Mouse (Mus musculus): ENCODE measurements around the gene Rack1. TPM values are rescaled to one million over a fixed set of nuclear protein-coding genes. Genes with fewer than 3 reads are reported as not detected.
A peak's percentile ranks its signal among the peaks of the same experiment; 100 is the strongest.

Gene Rack1
- total and polyA plus RNA-seq, 3 experiments, result 376 to 5,815 (median 4,421) TPM

GRCm38 (mm10) chr11:48826752-48827096 lies 26.6 kb downstream of the Rack1 start:
- peak; percentile 70 for DNase-seq (ENCODE audit: low read depth, low spot score)
- H3K4me3 ChIP-seq (ENCODE audit: control insufficient read depth in 1 of 2, insufficient read depth in 1 of 2, low read depth in 2 of 2, low read length in 2 of 2), result peak overlapping the region; percentile 50 to 67
- H3K27ac ChIP-seq (ENCODE audit: control insufficient read depth, low read depth, low read length), result no peak overlapping the region
- no peaks in the 10 kb centered on the region; the same call in 1 of the 2 replicates for H3K79me2 ChIP-seq (ENCODE audit: control insufficient read depth, insufficient read depth, low read length, poor library complexity)
- H3K4me1 ChIP-seq (ENCODE audit: control insufficient read depth in 1 of 2, insufficient read depth in 2 of 2, low read length in 2 of 2), result peaks cover 0 to 21% of the 10 kb centered on the region in 2 experiments; a peak in 2 of 4 replicates
- no peaks in the 10 kb centered on the region for H3K9me3 ChIP-seq (replicated peaks; ENCODE audit: insufficient read depth, low read length)
- TF ChIP-seq MAZ (IDR thresholded peaks at IDR 0.05; ENCODE audit: low read depth, low read length) (peak; percentile 26; the same call in 1 of the 2 replicates), RCOR1 (IDR thresholded peaks at IDR 0.05; ENCODE audit: low read depth, low read length) (0 out of 2 replicates have a peak, but pooled peaks have one; percentile 35), SIN3A (IDR thresholded peaks at IDR 0.05; ENCODE audit: low read length) (peak; percentile 49; the same call in 1 of the 2 replicates), CHD1 (IDR thresholded peaks at IDR 0.05; ENCODE audit: low read depth, low read length) (0 out of 2 replicates have a peak, but pooled peaks have one; percentile 40), BHLHE40 (IDR thresholded peaks at IDR 0.05; ENCODE audit: borderline replicate concordance, low read depth, low read length) (no peak)
- H3K27me3 ChIP-seq (ENCODE audit: control insufficient read depth in 1 of 2, insufficient read depth in 2 of 2, low read length in 2 of 2), result no peaks in the 10 kb centered on the region
- H3K36me3 ChIP-seq (ENCODE audit: control insufficient read depth in 1 of 2, insufficient read depth in 2 of 2, low read length in 2 of 2), result 0 out of 4 replicates have a peak, but pooled peaks cover 0 to 3% of the 10 kb centered on the region in 2 experiments
- H3K9ac ChIP-seq (ENCODE audit: control insufficient read depth, low read depth, low read length, poor library complexity, severe bottlenecking), result peak overlapping the region; percentile 58

GRCm38 (mm10) chr11:48827926-48828325 lies 27.8 kb downstream of the Rack1 start:
- H3K27ac ChIP-seq (ENCODE audit: control insufficient read depth, low read depth, low read length), result no peak overlapping the region
- TF ChIP-seq JUND (IDR thresholded peaks at IDR 0.05; ENCODE audit: low read depth, low read length) (no peak), ZC3H11A (IDR thresholded peaks at IDR 0.05; ENCODE audit: low read depth, low read length) (no peak), TCF12 (IDR thresholded peaks at IDR 0.05; ENCODE audit: low read depth, low read length) (no peak), CHD2 (IDR thresholded peaks at IDR 0.05; ENCODE audit: low read length) (no peak), TBP (IDR thresholded peaks at IDR 0.05; ENCODE audit: low read depth, low read length) (no peak), EP300 (IDR thresholded peaks at IDR 0.05; ENCODE audit: low read depth in 1 of 2, low read length in 2 of 2) (no peak), POLR2AphosphoS2 (IDR thresholded peaks at IDR 0.05; ENCODE audit: low read length) (no peak), ELF1 (IDR thresholded peaks at IDR 0.05; ENCODE audit: low read depth, low read length) (no peak), POLR2AphosphoS5 (IDR thresholded peaks at IDR 0.05; ENCODE audit: borderline replicate concordance, low read depth, low read length) (no peak), TAL1 (IDR thresholded peaks at IDR 0.05; ENCODE audit: low read length) (no peak)
- DNase-seq (ENCODE audit: low read depth, low spot score), result no peak
- peaks cover 0 to 14% of the 10 kb centered on the region in 2 experiments; a peak in 2 of 4 replicates for H3K4me1 ChIP-seq (ENCODE audit: control insufficient read depth in 1 of 2, insufficient read depth in 2 of 2, low read length in 2 of 2)
- H3K4me3 ChIP-seq (ENCODE audit: control insufficient read depth in 1 of 2, insufficient read depth in 1 of 2, low read depth in 2 of 2, low read length in 2 of 2), result no peak overlapping the region
- no peaks in the 10 kb centered on the region for H3K27me3 ChIP-seq (ENCODE audit: control insufficient read depth in 1 of 2, insufficient read depth in 2 of 2, low read length in 2 of 2)
- H3K36me3 ChIP-seq (ENCODE audit: control insufficient read depth in 1 of 2, insufficient read depth in 2 of 2, low read length in 2 of 2), result 0 out of 4 replicates have a peak, but pooled peaks cover 0 to 3% of the 10 kb centered on the region in 2 experiments
- H3K9ac ChIP-seq (ENCODE audit: control insufficient read depth, low read depth, low read length, poor library complexity, severe bottlenecking), result no peak overlapping the region
- H3K79me2 ChIP-seq (ENCODE audit: control insufficient read depth, insufficient read depth, low read length, poor library complexity), result no peaks in the 10 kb centered on the region; the same call in 1 of the 2 replicates
- no peaks in the 10 kb centered on the region for H3K9me3 ChIP-seq (replicated peaks; ENCODE audit: insufficient read depth, low read length)

DNA sequence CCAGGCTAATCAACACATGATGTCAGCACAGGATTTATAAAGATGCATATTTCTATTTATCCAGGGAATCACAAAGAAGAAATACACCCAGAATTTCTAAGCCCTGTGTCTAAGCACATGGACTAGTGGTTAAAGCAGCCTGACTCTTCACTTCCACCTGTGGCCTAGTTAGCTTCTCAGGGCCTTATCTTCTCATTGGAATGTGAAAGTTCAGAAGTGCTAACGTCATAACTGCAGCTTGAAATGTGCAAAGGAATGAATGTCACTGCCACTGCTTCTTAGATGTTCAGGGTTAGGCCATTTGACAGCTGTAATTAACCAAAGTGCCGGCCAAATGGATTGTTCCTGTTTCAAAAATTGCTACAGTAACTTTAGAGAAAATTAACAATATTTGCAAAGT lies 30.1 kb downstream of the Rack1 start:
- Histone ChIP-seq H3K9ac (ENCODE audit: control insufficient read depth, low read depth, low read length, poor library complexity, severe bottlenecking) (no peak overlapping the region), H3K27me3 (ENCODE audit: control insufficient read depth in 1 of 2, insufficient read depth in 2 of 2, low read length in 2 of 2) (no peaks in the 10 kb centered on the region)

More for the DNA sequence above, 30.1 kb downstream of the Rack1 start:
- no peak for DNase-seq (ENCODE audit: low read depth, low spot score)
- Histone ChIP-seq H3K36me3 (ENCODE audit: control insufficient read depth in 1 of 2, insufficient read depth in 2 of 2, low read length in 2 of 2) (peaks cover 0 to 7% of the 10 kb centered on the region in 2 experiments; a peak in 2 of 4 replicates), H3K4me3 (ENCODE audit: control insufficient read depth in 1 of 2, insufficient read depth in 1 of 2, low read depth in 2 of 2, low read length in 2 of 2) (no peak overlapping the region), H3K27ac (ENCODE audit: control insufficient read depth, low read depth, low read length) (no peak overlapping the region), H3K4me1 (ENCODE audit: control insufficient read depth in 1 of 2, insufficient read depth in 2 of 2, low read length in 2 of 2) (peaks cover 0 to 10% of the 10 kb centered on the region in 2 experiments; a peak in 2 of 4 replicates), H3K9me3 (replicated peaks; ENCODE audit: insufficient read depth, low read length) (no peaks in the 10 kb centered on the region), H3K79me2 (ENCODE audit: control insufficient read depth, insufficient read depth, low read length, poor library complexity) (no peaks in the 10 kb centered on the region; the same call in 1 of the 2 replicates)
- TF ChIP-seq ELF1 (IDR thresholded peaks at IDR 0.05; ENCODE audit: low read depth, low read length) (no peak), USF1 (IDR thresholded peaks at IDR 0.05; ENCODE audit: low read depth, low read length) (no peak), UBTF (IDR thresholded peaks at IDR 0.05; ENCODE audit: borderline replicate concordance, insufficient read depth, low read depth, low read length) (no peak), ETS1 (IDR thresholded peaks at IDR 0.05; ENCODE audit: low read depth, low read length) (peak; percentile 49; the same call in 1 of the 2 replicates), MXI1 (IDR thresholded peaks at IDR 0.05; ENCODE audit: low read depth, low read length) (peak; percentile 31; the same call in 1 of the 2 replicates), MAX (IDR thresholded peaks at IDR 0.05; ENCODE audit: low read length) (0 out of 2 replicates have a peak, but pooled peaks have one; percentile 31), ZNF384 (IDR thresholded peaks at IDR 0.05; ENCODE audit: low read depth, low read length) (no peak), EP300 (IDR thresholded peaks at IDR 0.05; ENCODE audit: low read depth in 1 of 2, low read length in 2 of 2) (no peak), ZKSCAN1 (IDR thresholded peaks at IDR 0.05; ENCODE audit: low read depth, low read length) (no peak), SMC3 (IDR thresholded peaks at IDR 0.05; ENCODE audit: low read depth, low read length) (no peak), MAFK (IDR thresholded peaks at IDR 0.05; ENCODE audit: borderline replicate concordance, low read depth, low read length) (no peak), SIN3A (IDR thresholded peaks at IDR 0.05; ENCODE audit: low read length) (0 out of 2 replicates have a peak, but pooled peaks have one; percentile 17), HCFC1 (IDR thresholded peaks at IDR 0.05; ENCODE audit: low read depth, low read length) (no peak)
